Mouse (Mus musculus) spleen, adult 2 months (tissue): ENCODE results near the gene Csnk1e.

Experiments used
- CTCF ChIP-seq: fragments of 200-500 bp; IDR thresholded peaks from 2 replicates; pipeline ENCODE4 v1.5.1; 2011; ENCODE audit warnings: mild to moderate bottlenecking, inconsistent platforms; ENCODE audit not compliant: insufficient read depth, insufficient read length, insufficient replicate concordance; ENCODE audit errors: extremely low read depth
- POLR2A ChIP-seq: fragments of 200-500 bp; IDR thresholded peaks from 2 replicates; pipeline ENCODE4 v1.6.1; 2011; ENCODE audit warnings: low read depth, low read length, inconsistent platforms

- no peak for TF ChIP-seq CTCF
- TF ChIP-seq POLR2A, result no peak
Measured at GRCm38 (mm10) chr15:79470583-79470982, 15.2 kb upstream of the Csnk1e start.
